Mouse (Mus musculus) embryo, embryonic 10.5 days (tissue): ENCODE measurements around the gene Gabrg3.

Experiments used
- DNase-seq: peaks from one replicate; pipeline ENCODE4 v3.0.0-alpha.2; 2015; ENCODE audit warnings: low spot score

The Gabrg3 gene

DNA sequence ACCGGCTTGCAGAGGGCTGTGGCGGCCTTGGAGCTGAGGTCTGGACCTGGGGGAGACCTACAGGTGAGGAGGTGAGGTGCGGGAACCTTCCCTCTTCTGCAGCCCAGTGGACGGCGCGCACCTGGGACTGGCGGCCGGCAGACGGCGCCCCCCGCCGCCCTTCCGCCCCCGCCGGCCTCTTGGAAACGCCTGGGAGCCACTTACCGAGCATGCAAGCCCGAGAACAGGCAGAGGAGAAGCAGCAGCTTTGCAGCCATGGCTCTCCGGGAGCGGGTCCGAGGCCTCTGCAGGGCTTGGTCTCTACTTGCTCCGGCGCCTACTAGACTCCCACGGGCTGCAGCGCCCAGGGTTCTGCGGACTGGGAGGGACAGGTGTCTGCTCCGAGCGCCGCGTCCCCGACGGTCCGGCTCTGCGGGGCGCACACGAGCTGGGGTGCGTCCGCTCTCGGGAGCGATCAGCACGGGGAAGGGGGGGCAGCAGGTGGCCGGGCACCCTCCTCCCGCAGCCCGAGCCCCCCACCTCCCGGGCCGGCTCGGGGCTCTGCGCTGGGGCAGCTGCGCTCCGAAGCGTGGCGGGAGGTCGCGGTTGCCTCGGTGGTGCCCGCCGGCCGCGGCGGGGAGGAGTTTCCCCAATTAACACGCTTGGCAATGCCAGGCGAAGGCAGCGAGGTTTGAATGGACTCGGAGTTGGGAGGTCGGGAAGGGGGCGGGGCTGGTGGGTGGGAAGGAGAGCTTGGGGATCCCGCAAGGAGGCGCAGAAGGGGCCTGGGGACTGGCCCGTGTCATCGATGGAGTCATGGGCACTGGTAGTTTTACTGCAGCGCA, at the start of gene Gabrg3:
TSS of gene Gabrg3 (minus strand) at position 672 of the 824 bp plus-strand sequence.
- peak; percentile 58 for DNase-seq

DNA sequence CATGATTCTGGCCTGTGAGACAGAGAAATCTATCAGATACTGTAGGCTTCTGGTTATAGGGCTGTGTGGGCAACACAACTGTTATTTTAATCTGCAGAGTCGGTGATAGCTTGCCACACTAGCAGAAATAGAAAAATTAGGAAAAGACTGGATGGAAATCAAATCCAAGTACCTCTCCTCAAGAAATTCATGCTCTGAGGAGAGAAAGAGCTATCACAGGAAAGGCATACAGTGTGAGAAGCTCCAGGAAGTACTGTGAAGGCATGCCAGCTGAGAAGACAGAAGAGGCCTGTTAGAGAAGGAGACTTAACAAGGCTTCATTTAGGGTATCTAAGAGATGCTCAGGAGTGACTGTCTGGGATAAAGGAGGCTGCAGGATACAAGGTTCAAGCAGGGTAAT, 35.7 kb upstream of the Gabrg3 start:
- no peak for DNase-seq

DNA sequence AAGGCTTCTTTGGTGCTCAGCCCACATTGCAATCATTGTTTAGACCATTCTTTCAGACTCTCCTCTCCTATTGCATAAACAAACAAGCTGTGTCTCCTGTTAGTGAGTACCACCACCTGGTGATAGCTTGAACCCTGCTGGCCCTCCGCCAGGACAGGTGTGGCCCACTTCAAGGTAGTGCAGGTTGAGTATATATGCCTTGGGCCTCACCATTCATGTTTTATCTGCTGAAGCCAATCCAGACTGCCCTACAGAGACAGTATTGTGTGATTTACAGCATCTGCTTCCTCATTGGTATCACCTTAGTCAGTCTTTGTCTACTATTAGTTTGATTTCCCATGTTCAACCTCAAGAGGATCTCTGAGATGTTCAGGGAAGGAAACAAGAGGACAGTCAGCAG, 34.1 kb upstream of the Gabrg3 start:
- DNase-seq: no peak

DNA sequence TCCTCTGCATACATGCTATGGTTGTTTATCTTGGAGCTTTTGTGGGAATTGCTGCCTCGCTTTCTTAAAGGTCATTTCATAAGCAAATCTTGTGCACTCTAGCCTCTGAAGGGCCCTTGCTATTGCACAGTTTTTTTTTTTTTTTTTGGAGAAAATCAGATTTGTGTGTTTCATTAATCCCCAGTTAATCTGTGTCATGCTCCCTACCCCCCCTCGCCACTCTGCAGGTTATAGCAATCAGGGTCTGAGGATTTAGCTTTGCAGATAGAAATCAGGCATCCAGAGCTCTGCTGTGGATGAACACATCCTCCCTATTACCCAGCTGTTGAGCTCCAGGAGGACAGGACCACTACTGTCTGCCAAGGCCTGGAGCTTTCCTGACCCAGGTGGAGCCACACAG, 32.4 kb upstream of the Gabrg3 start, which contains the start of gene Gabrb3:
TSS of gene Gabrb3 (plus strand) at position 301 of the 400 bp plus-strand sequence.
- no peak for DNase-seq

DNA sequence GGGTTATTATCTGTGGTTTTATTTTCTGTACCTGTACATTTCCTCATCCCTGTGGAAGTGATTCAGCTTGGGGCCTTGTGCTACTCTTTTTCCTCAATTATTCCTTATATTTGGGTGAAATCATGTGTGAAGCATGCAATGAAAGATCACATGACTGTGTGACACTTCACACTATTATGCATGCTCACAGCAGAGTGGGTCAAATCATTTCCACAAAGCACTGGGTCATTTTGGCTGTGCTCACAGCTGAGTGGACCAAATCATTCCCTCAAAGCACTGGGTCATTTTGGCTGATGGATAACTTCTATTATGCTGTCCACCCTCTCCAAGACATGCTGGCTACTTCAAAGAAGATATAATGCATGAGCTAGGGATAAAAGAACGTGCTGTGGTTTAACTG, 25.9 kb upstream of the Gabrg3 start:
- DNase-seq: peak; percentile 22

DNA sequence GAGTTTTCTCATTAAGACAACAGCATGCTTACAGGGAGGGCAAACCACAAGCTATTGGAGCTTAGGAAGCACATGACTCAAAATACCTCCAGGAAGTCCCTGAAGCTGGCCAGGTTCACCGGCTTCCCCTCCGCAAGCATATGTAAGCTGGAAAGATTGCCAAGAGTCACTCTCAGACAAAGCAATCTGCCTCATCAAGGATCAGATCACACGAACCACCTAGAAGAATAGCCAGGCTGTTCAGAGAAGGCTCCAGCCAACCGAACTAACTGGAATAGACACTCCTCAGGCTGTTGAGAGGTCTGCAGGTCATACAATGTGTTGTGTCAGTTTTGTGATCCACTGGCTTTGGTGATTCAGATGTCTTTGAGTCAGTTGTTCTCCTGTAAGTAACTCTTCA, 24.2 kb upstream of the Gabrg3 start:
- no peak for DNase-seq

- no peak for DNase-seq
Observed at GRCm38 (mm10) chr7:57393551-57393950, 6.6 kb upstream of the Gabrg3 start.

DNA sequence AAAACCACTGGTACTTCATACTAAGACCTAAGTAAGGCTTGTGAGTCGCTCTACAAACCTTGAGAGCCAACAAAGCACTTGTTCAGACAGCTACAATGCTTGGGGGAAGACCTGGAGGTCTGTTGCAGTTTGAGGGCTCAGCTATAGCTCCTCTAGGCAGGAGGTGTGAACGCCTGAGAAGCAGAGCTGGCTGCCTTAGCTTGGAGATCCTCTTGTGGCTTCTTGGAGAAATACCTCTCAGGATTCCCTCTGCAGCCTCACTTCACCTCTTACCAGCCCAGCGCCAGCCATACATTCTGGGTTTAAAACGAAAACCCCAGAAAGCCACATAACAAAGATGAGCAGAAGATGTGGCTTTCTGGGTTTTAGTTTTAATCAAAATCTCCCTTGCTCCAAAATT, 3.1 kb upstream of the Gabrg3 start:
- no peak for DNase-seq

DNA sequence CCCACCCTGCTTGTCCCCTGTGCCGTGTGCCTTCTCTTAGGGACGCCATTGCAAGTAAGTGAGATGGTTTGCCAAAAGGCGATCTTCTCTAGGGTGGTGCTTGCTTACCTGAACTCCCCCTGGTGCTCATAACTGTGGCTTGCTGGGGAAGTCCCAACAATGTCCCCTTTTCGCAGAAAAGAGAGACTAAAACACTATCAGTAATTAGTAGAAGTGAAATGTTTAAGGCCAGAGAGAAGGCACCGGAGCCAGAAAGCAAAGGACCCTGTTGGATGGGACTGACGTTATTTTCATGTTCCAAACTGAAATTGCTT, 310 bp upstream of the Gabrg3 start:
- DNase-seq: no peak

DNA sequence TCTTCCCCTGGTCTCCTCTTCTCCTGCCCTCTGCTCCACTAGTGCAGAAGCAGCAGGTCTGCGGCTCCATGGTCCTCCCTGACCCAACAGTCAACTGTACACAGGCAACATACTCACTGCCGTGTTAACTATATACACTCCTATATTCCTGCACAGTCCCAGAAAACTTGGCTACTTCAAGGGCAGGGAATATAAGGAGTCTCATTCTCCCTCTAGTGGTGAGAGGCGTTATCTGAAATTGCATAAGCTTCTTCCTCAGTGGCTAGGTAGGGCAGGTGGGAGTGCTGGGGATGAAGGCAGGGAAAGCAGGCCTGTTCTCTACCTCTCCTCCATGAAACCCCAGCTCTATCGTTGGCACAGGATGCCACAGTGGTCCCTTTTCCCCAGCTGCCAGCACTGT, 2.9 kb downstream of the Gabrg3 start:
- DNase-seq: peak; percentile 78

DNA sequence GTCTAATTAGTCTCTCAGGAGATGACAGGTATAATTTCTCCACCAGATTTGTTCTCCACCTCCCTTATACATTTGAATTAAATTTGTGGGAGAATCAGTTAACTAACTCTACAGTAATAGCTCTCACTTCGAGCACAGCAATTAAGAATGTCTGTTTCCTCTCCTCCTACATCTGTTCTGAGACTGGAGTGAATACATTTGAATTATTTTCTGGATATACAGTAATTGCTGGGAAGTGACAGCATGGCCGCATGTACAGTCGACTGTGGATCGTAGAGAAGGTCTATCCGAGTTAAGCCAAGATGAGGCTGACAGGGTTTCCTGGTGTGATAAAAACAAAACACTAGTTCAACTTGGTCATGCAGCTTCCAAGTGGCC, 21.0 kb downstream of the Gabrg3 start:
- no peak for DNase-seq

GRCm38 (mm10) chr7:57365134-57366012, 21.6 kb downstream of the Gabrg3 start:
- DNase-seq: no peak

GRCm38 (mm10) chr7:57363812-57364211, 23.2 kb downstream of the Gabrg3 start:
- no peak for DNase-seq

DNA sequence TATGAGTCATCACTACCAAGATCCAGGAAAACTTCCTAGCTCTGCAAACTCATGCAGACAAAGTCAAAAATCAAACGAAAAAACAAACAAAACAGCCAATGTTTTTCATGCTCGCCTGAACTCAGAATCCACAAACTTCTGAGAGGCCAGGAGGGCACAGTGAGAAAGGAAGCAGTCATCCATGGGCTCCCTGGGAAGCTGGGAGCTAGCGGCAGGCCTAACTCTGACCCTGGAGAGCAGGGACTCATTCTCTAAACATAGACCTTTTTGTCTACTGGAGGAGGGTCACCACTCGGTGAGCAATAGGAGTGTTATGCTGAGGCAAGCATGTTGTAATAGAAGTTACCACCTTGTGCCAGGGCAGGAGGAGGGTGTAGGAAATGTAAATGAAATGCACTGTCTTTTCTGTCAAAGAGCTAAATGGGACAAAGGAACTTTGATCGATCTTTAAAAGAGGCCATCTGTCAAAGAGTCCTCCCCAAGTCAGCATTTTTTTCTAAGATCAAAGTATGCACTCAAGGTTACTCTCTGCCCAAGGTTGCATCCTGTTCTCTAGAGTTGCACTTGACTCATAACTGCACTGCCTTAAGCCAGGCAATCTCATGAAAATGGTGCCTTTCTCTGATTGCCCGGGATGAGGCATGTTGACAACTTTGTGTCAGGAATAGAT, 29.0 kb downstream of the Gabrg3 start:
- peak; percentile 17 for DNase-seq

DNA sequence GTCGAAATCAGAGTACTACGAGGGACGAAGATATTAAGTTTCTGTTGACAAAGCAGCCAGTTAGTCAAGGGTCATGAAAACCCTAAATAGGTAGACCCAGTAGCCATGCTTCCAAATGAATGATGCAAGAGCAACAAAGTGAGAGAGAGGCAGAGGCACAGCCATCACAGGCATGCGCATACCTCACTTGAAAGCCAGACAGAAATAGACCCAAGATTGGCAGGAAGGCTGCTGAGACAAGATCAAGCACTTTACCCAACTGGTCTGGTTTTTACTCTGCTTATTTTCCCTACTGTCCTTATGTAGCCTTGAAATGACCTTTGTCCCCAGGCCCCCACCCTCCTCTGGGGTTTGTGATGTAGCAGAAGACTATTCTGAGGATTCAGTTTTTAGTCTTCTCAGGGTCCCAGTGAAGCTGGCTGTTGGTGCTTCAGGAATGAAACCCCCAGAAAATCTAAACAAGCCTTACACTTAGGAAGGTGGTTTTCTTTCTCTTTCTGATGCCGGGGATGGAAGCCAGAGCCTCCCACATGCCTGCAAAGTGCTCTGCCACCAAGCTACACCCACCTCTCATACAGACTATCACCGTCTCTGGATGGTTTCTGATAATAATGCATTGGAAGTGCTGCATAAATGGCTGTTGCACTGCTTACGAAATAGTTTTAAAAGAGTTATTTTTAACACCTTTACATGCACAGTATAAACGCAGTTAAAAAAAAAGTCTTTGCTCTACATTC, 30.3 kb downstream of the Gabrg3 start:
- no peak for DNase-seq

- DNase-seq: no peak
Observed at GRCm38 (mm10) chr7:57348774-57349173, 38.2 kb downstream of the Gabrg3 start.

DNA sequence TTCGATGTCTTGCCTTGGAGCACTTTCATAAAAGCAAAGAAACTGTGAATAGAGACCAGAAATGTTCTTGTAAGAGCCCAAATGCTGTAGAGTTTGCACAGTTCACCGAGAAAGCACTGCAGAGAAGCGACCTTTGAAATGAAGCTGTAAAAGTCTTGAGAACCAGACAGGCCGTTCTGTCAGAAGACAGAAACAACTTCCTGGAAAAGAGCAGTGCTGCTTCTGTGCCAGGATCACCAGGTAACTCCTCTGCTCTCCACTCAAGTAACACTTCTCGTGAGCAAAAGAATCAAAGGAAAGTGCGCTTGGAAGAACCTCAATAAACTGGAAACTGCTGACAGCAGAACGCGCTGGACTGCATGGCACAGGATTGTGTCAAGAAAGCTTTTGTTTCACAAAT, 45.1 kb downstream of the Gabrg3 start:
- no peak for DNase-seq

GRCm38 (mm10) chr7:57331211-57331610, 55.8 kb downstream of the Gabrg3 start:
- no peak for DNase-seq

DNA sequence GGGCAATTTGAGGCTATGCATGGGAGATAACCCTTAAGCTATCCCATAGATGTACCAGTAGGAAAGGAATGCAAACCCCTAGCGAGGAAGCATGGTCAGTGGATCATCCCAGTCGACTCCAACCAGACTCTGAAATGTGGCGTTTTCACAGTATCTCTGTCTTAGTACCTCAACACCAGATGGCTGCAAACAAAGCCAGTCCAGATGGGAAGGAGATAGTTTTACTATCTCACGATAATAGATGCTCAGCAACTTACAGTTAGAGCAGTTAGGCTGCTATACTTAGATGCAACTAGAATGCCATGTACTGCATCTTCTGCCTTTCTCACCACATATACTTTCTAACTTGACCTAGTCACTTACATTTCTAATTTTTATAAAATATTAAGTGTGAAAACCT, 56.7 kb downstream of the Gabrg3 start:
- no peak for DNase-seq

- no peak for DNase-seq
Observed at GRCm38 (mm10) chr7:57324473-57324872, 62.5 kb downstream of the Gabrg3 start.

DNA sequence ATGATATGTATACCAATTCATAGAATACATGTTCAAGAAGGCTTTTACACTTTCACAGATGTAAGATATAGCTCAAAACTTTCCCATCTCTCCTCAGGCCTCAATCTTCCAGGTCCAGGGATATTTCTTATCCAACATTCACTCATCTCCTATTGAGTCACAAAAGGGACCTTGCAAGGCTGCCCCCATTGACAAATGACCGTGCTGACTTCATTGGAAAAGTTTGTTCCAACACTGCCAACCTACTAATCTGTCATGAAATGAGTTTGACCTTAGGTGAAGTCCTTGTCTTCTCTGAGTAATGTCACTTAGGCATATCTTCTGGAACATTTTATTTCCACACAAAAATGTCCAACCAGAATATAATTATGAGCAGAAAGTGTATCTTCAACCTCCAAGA, 64.9 kb downstream of the Gabrg3 start:
- no peak for DNase-seq

GRCm38 (mm10) chr7:57314971-57315370, 72.0 kb downstream of the Gabrg3 start:
- no peak for DNase-seq
